Mouse (Mus musculus): ENCODE results near the gene Anxa7. TPM values are rescaled to one million over a fixed set of nuclear protein-coding genes. Genes with fewer than 3 reads are reported as not detected.
A peak's percentile ranks its signal among the peaks of the same experiment; 100 is the strongest.

Anxa7 gene
- total and polyA plus RNA-seq, 2 experiments from 2014 or later, result 39.3 to 108 TPM

- no peaks in the 10 kb centered on the region for H3K4me1 ChIP-seq (ENCODE audit: control insufficient read depth, insufficient read depth)
- no peak overlapping the region for H3K4me2 ChIP-seq (ENCODE audit: low read depth, low read length)
- H3K36me3 ChIP-seq (replicated peaks; ENCODE audit: control insufficient read depth, insufficient read depth, low read length), result peaks cover 43% of the 10 kb centered on the region
- WGBS, result 86% methylated on average over 3 of the region's 3 CpGs
- no peak for TF ChIP-seq EP300 (IDR thresholded peaks at IDR 0.05; ENCODE audit: low read depth)
- TF ChIP-seq CTCF (IDR thresholded peaks at IDR 0.05; ENCODE audit: low read depth), result no peak
- H3K27me3 ChIP-seq (ENCODE audit: control insufficient read depth, insufficient read depth, low read length), result no peaks in the 10 kb centered on the region
- ATAC-seq (ENCODE audit: insufficient read depth, low read depth) (no peak), DNase-seq (ENCODE audit: low spot score) (no peak)
- H3K4me3 ChIP-seq (ENCODE audit: low read depth, low read length), result no peak overlapping the region
- H3K27ac ChIP-seq (ENCODE audit: low read depth), result no peak overlapping the region
- H3K9ac ChIP-seq (replicated peaks; ENCODE audit: low read depth, low read length), result no peak overlapping the region
- no peaks in the 10 kb centered on the region for H3K9me3 ChIP-seq (replicated peaks; ENCODE audit: control insufficient read depth, low read length)
Measured at GRCm38 (mm10) chr14:20499982-20500381, 20.0 kb upstream of the Anxa7 start.

GRCm38 (mm10) chr14:20496603-20497002 lies 16.7 kb upstream of the Anxa7 start, which contains the start of gene Mss51:
Gene Mss51, minus strand, starts transcription at chr14:20496901.
- Histone ChIP-seq H3K27ac (ENCODE audit: low read depth) (no peak within 1 kb of the TSS), H3K9ac (replicated peaks; ENCODE audit: low read depth, low read length) (no peak within 1 kb of the TSS), H3K36me3 (replicated peaks; ENCODE audit: control insufficient read depth, insufficient read depth, low read length) (peaks cover 52% of the 10 kb centered on the region), H3K4me1 (ENCODE audit: control insufficient read depth, insufficient read depth) (no peaks in the 10 kb centered on the region), H3K27me3 (ENCODE audit: control insufficient read depth, insufficient read depth, low read length) (no peaks in the 10 kb centered on the region), H3K4me2 (ENCODE audit: low read depth, low read length) (no peak within 1 kb of the TSS), H3K9me3 (replicated peaks; ENCODE audit: control insufficient read depth, low read length) (no peaks in the 10 kb centered on the region), H3K4me3 (ENCODE audit: low read depth, low read length) (no peak within 1 kb of the TSS)
- no peak for DNase-seq (ENCODE audit: low spot score)
- WGBS, result 54% methylated on average over 2 of the region's 2 CpGs
- no peak for TF ChIP-seq CTCF (IDR thresholded peaks at IDR 0.05; ENCODE audit: low read depth)
- no peak for ATAC-seq (ENCODE audit: insufficient read depth, low read depth)

- H3K27me3 ChIP-seq (ENCODE audit: control insufficient read depth, insufficient read depth, low read length), result no peaks in the 10 kb centered on the region
- ATAC-seq (ENCODE audit: insufficient read depth, low read depth), result no peak
- H3K27ac ChIP-seq (ENCODE audit: low read depth), result no peak overlapping the region
- no peak for TF ChIP-seq CTCF (IDR thresholded peaks at IDR 0.05; ENCODE audit: low read depth)
- TF ChIP-seq EP300 (IDR thresholded peaks at IDR 0.05; ENCODE audit: low read depth), result no peak
- no peak overlapping the region for H3K4me2 ChIP-seq (ENCODE audit: low read depth, low read length)
- H3K4me1 ChIP-seq (ENCODE audit: control insufficient read depth, insufficient read depth), result no peaks in the 10 kb centered on the region
- DNase-seq (ENCODE audit: low spot score), result no peak
- no peak overlapping the region for H3K9ac ChIP-seq (replicated peaks; ENCODE audit: low read depth, low read length)
- peaks cover 13% of the 10 kb centered on the region for H3K36me3 ChIP-seq (replicated peaks; ENCODE audit: control insufficient read depth, insufficient read depth, low read length)
- H3K4me3 ChIP-seq (ENCODE audit: low read depth, low read length), result no peak overlapping the region
- H3K9me3 ChIP-seq (replicated peaks; ENCODE audit: control insufficient read depth, low read length), result no peaks in the 10 kb centered on the region
- 92% methylated on average over 5 of the region's 5 CpGs for WGBS
Measured at GRCm38 (mm10) chr14:20486031-20486430, 6.1 kb upstream of the Anxa7 start.

- no peak for TF ChIP-seq CTCF (IDR thresholded peaks at IDR 0.05; ENCODE audit: low read depth)
- TF ChIP-seq EP300 (IDR thresholded peaks at IDR 0.05; ENCODE audit: low read depth), result no peak
- DNase-seq (ENCODE audit: low spot score) (no peak), ATAC-seq (ENCODE audit: insufficient read depth, low read depth) (no peak)
- Histone ChIP-seq H3K4me3 (ENCODE audit: low read depth, low read length) (no peak overlapping the region), H3K27ac (ENCODE audit: low read depth) (no peak overlapping the region), H3K36me3 (replicated peaks; ENCODE audit: control insufficient read depth, insufficient read depth, low read length) (peaks cover 13% of the 10 kb centered on the region), H3K4me2 (ENCODE audit: low read depth, low read length) (no peak overlapping the region), H3K4me1 (ENCODE audit: control insufficient read depth, insufficient read depth) (peaks cover 15% of the 10 kb centered on the region), H3K27me3 (ENCODE audit: control insufficient read depth, insufficient read depth, low read length) (no peaks in the 10 kb centered on the region), H3K9ac (replicated peaks; ENCODE audit: low read depth, low read length) (no peak overlapping the region), H3K9me3 (replicated peaks; ENCODE audit: control insufficient read depth, low read length) (no peaks in the 10 kb centered on the region)
- WGBS, result 87% methylated on average over 7 of the region's 7 CpGs
Measured at GRCm38 (mm10) chr14:20482051-20482751, 2.3 kb upstream of the Anxa7 start.

GRCm38 (mm10) chr14:20481211-20481610 lies 1.3 kb upstream of the Anxa7 start:
- no peak overlapping the region for H3K27ac ChIP-seq (ENCODE audit: low read depth)
- no peaks in the 10 kb centered on the region for H3K27me3 ChIP-seq (ENCODE audit: control insufficient read depth, insufficient read depth, low read length)
- no peaks in the 10 kb centered on the region for H3K9me3 ChIP-seq (replicated peaks; ENCODE audit: control insufficient read depth, low read length)
- no peak overlapping the region for H3K4me2 ChIP-seq (ENCODE audit: low read depth, low read length)
- no peak overlapping the region for H3K4me3 ChIP-seq (ENCODE audit: low read depth, low read length)
- peaks cover 20% of the 10 kb centered on the region for H3K4me1 ChIP-seq (ENCODE audit: control insufficient read depth, insufficient read depth)
- H3K36me3 ChIP-seq (replicated peaks; ENCODE audit: control insufficient read depth, insufficient read depth, low read length), result peaks cover 13% of the 10 kb centered on the region
- DNase-seq (ENCODE audit: low spot score) (no peak), ATAC-seq (ENCODE audit: insufficient read depth, low read depth) (no peak)
- WGBS, result 32% methylated on average over 5 of the region's 5 CpGs
- no peak for TF ChIP-seq CTCF (IDR thresholded peaks at IDR 0.05; ENCODE audit: low read depth)
- TF ChIP-seq EP300 (IDR thresholded peaks at IDR 0.05; ENCODE audit: low read depth), result no peak
- H3K9ac ChIP-seq (replicated peaks; ENCODE audit: low read depth, low read length), result no peak overlapping the region

GRCm38 (mm10) chr14:20480195-20480579 lies 254 bp upstream of the Anxa7 start:
- no peak for DNase-seq (ENCODE audit: low spot score)
- peak overlapping the region; percentile 97 for H3K4me2 ChIP-seq (ENCODE audit: low read depth, low read length)
- peak overlapping the region; percentile 83 for H3K4me3 ChIP-seq (ENCODE audit: low read depth, low read length)
- H3K9ac ChIP-seq (replicated peaks; ENCODE audit: low read depth, low read length), result peak overlapping the region; percentile 73; the same call in 1 of the 2 replicates
- peaks cover 20% of the 10 kb centered on the region for H3K4me1 ChIP-seq (ENCODE audit: control insufficient read depth, insufficient read depth)
- H3K36me3 ChIP-seq (replicated peaks; ENCODE audit: control insufficient read depth, insufficient read depth, low read length), result peaks cover 19% of the 10 kb centered on the region
- ATAC-seq (ENCODE audit: insufficient read depth, low read depth), result peak; percentile 6; the same call in 1 of the 2 replicates
- WGBS, result 76% methylated on average over 1 of the region's 1 CpGs
- TF ChIP-seq CTCF (IDR thresholded peaks at IDR 0.05; ENCODE audit: low read depth) (no peak), EP300 (IDR thresholded peaks at IDR 0.05; ENCODE audit: low read depth) (no peak)
- no peaks in the 10 kb centered on the region for H3K27me3 ChIP-seq (ENCODE audit: control insufficient read depth, insufficient read depth, low read length)
- peak overlapping the region; percentile 79; the same call in 1 of the 2 replicates for H3K27ac ChIP-seq (ENCODE audit: low read depth)
- no peaks in the 10 kb centered on the region for H3K9me3 ChIP-seq (replicated peaks; ENCODE audit: control insufficient read depth, low read length)
